Mouse (Mus musculus): Measurements from ENCODE around the gene Eps8. TPM values are rescaled to one million over a fixed set of nuclear protein-coding genes. Genes with fewer than 3 reads are reported as not detected.

Eps8 gene
- total and polyA plus RNA-seq, 3 experiments, result 0.08 to 0.15 TPM; not detected in 1

DNA sequence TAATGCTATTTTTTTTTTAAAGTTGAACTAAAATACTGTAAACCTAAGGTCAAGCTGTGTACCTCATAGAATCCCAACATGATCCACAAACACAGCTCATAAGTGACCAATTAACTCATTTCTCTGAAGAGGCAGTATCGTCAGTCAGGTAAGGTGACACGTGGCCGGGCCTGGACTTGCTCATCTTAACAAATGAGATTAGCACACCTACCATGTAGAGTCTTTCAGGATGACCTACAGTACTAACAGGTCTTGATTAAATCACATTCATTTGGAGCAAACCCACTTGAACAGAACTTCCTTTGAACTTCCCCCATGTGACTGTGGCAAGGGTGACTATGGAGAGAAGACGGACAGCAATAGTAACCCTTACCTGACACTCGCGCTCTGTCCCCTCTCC is 66.8 kb downstream of the Eps8 start:
- DNase-seq (ENCODE audit: low read depth, low spot score), result no peak
- no peak overlapping the region for H3K4me3 ChIP-seq (ENCODE audit: control insufficient read depth in 1 of 2, insufficient read depth in 1 of 2, low read depth in 2 of 2, low read length in 2 of 2)
- H3K36me3 ChIP-seq (ENCODE audit: control insufficient read depth in 1 of 2, insufficient read depth in 2 of 2, low read length in 2 of 2), result no peaks in the 10 kb centered on the region
- no peaks in the 10 kb centered on the region for H3K9me3 ChIP-seq (replicated peaks; ENCODE audit: insufficient read depth, low read length)
- H3K79me2 ChIP-seq (ENCODE audit: control insufficient read depth, insufficient read depth, low read length, poor library complexity), result no peaks in the 10 kb centered on the region
- no peaks in the 10 kb centered on the region for H3K27me3 ChIP-seq (ENCODE audit: control insufficient read depth in 1 of 2, insufficient read depth in 2 of 2, low read length in 2 of 2)
- no peak for TF ChIP-seq CHD2 (IDR thresholded peaks at IDR 0.05; ENCODE audit: low read length)
- TF ChIP-seq TCF12 (IDR thresholded peaks at IDR 0.05; ENCODE audit: low read depth, low read length), result no peak
- TF ChIP-seq MYC (IDR thresholded peaks at IDR 0.05; ENCODE audit: low read depth, low read length), result no peak
- TF ChIP-seq ETS1 (IDR thresholded peaks at IDR 0.05; ENCODE audit: low read depth, low read length), result no peak
- TF ChIP-seq CTCF (IDR thresholded peaks at IDR 0.05 in 2 of 3, conservative IDR thresholded peaks at IDR 0.05 in 1 of 3; ENCODE audit: control insufficient read depth in 1 of 3, insufficient read depth in 1 of 3, low read depth in 2 of 3, low read length in 3 of 3, poor library complexity in 1 of 3, severe bottlenecking in 1 of 3), result no peak
- TF ChIP-seq UBTF (IDR thresholded peaks at IDR 0.05; ENCODE audit: borderline replicate concordance, insufficient read depth, low read depth, low read length), result no peak
- TF ChIP-seq POLR2AphosphoS2 (IDR thresholded peaks at IDR 0.05; ENCODE audit: low read length), result no peak
- no peak for TF ChIP-seq SIN3A (IDR thresholded peaks at IDR 0.05; ENCODE audit: low read length)
- no peak for TF ChIP-seq NRF1 (IDR thresholded peaks at IDR 0.05; ENCODE audit: insufficient read depth, low read depth, low read length, poor library complexity, severe bottlenecking)
- TF ChIP-seq EP300 (IDR thresholded peaks at IDR 0.05; ENCODE audit: low read depth in 1 of 2, low read length in 2 of 2), result no peak
- TF ChIP-seq MAFK (IDR thresholded peaks at IDR 0.05; ENCODE audit: borderline replicate concordance, low read depth, low read length), result no peak
- TF ChIP-seq MEF2A (IDR thresholded peaks at IDR 0.05; ENCODE audit: extremely low read depth, insufficient replicate concordance, low read depth, low read length, poor library complexity, severe bottlenecking), result no peak
- no peak overlapping the region for H3K27ac ChIP-seq (ENCODE audit: control insufficient read depth, low read depth, low read length)
- no peak overlapping the region for H3K9ac ChIP-seq (ENCODE audit: control insufficient read depth, low read depth, low read length, poor library complexity, severe bottlenecking)
- H3K4me1 ChIP-seq (ENCODE audit: control insufficient read depth in 1 of 2, insufficient read depth in 2 of 2, low read length in 2 of 2), result no peaks in the 10 kb centered on the region

DNA sequence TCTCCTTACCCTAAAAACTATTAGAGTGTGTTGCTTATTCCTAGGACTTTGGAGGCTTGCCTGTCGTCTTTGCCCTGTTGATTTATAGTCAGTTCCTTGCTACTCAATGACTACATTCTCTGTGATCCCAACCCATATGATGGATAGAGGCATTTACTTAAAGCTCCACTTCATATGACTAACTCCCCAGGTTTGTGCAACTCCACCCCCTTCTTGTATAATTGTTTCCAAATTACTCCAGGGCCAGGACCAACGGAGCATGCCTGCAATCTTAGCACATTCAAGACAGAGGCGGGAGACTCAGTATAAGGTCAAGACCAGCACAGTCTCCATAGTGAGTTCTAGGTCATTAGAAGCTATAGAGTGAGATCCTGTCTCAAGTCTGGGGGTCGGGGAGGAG is 69.4 kb downstream of the Eps8 start:
- Histone ChIP-seq H3K27me3 (ENCODE audit: control insufficient read depth in 1 of 2, insufficient read depth in 2 of 2, low read length in 2 of 2) (no peaks in the 10 kb centered on the region), H3K27ac (ENCODE audit: control insufficient read depth, low read depth, low read length) (no peak overlapping the region)

More for the DNA sequence above, 69.4 kb downstream of the Eps8 start:
- Histone ChIP-seq H3K36me3 (ENCODE audit: control insufficient read depth in 1 of 2, insufficient read depth in 2 of 2, low read length in 2 of 2) (no peaks in the 10 kb centered on the region), H3K4me1 (ENCODE audit: control insufficient read depth in 1 of 2, insufficient read depth in 2 of 2, low read length in 2 of 2) (no peaks in the 10 kb centered on the region), H3K4me3 (ENCODE audit: control insufficient read depth in 1 of 2, insufficient read depth in 1 of 2, low read depth in 2 of 2, low read length in 2 of 2) (no peak overlapping the region), H3K9me3 (replicated peaks; ENCODE audit: insufficient read depth, low read length) (no peaks in the 10 kb centered on the region), H3K9ac (ENCODE audit: control insufficient read depth, low read depth, low read length, poor library complexity, severe bottlenecking) (no peak overlapping the region), H3K79me2 (ENCODE audit: control insufficient read depth, insufficient read depth, low read length, poor library complexity) (no peaks in the 10 kb centered on the region)
- DNase-seq (ENCODE audit: low read depth, low spot score), result no peak
- TF ChIP-seq ETS1 (IDR thresholded peaks at IDR 0.05; ENCODE audit: low read depth, low read length), result no peak
- TF ChIP-seq CTCF (IDR thresholded peaks at IDR 0.05 in 2 of 3, conservative IDR thresholded peaks at IDR 0.05 in 1 of 3; ENCODE audit: control insufficient read depth in 1 of 3, insufficient read depth in 1 of 3, low read depth in 2 of 3, low read length in 3 of 3, poor library complexity in 1 of 3, severe bottlenecking in 1 of 3), result no peak
- no peak for TF ChIP-seq ELF1 (IDR thresholded peaks at IDR 0.05; ENCODE audit: low read depth, low read length)
- no peak for TF ChIP-seq KAT2A (conservative IDR thresholded peaks at IDR 0.05; ENCODE audit: low read depth, low read length)
- no peak for TF ChIP-seq SIN3A (IDR thresholded peaks at IDR 0.05; ENCODE audit: low read length)
- TF ChIP-seq GABPA (IDR thresholded peaks at IDR 0.05; ENCODE audit: low read depth, low read length), result no peak
- no peak for TF ChIP-seq GATA1 (IDR thresholded peaks at IDR 0.05; ENCODE audit: low read depth, low read length)
- TF ChIP-seq JUND (IDR thresholded peaks at IDR 0.05; ENCODE audit: low read depth, low read length), result no peak
- no peak for TF ChIP-seq TCF12 (IDR thresholded peaks at IDR 0.05; ENCODE audit: low read depth, low read length)
- TF ChIP-seq MYB (IDR thresholded peaks at IDR 0.05; ENCODE audit: low read depth, low read length), result no peak
- no peak for TF ChIP-seq MAX (IDR thresholded peaks at IDR 0.05; ENCODE audit: low read length)
- TF ChIP-seq NRF1 (IDR thresholded peaks at IDR 0.05; ENCODE audit: insufficient read depth, low read depth, low read length, poor library complexity, severe bottlenecking), result no peak
- TF ChIP-seq POLR2A (IDR thresholded peaks at IDR 0.05; ENCODE audit: control insufficient read depth in 1 of 2, insufficient read depth in 1 of 2, low read depth in 1 of 2, low read length in 2 of 2, poor library complexity in 1 of 2), result no peak
- TF ChIP-seq EP300 (IDR thresholded peaks at IDR 0.05; ENCODE audit: low read depth in 1 of 2, low read length in 2 of 2), result no peak
- TF ChIP-seq MXI1 (IDR thresholded peaks at IDR 0.05; ENCODE audit: low read depth, low read length), result no peak
- no peak for TF ChIP-seq RAD21 (IDR thresholded peaks at IDR 0.05; ENCODE audit: low read depth, low read length)
- TF ChIP-seq BHLHE40 (IDR thresholded peaks at IDR 0.05; ENCODE audit: borderline replicate concordance, low read depth, low read length), result no peak
